Mouse (Mus musculus) liver, postnatal 0 days (tissue): ENCODE results near the gene Gm17428. TPM values are rescaled to one million over a fixed set of nuclear protein-coding genes. Genes with fewer than 3 reads are reported as not detected.

ENCODE experiments used
- ATAC-seq: fragments of 200-750 bp; cut with Nextera tagmentation; 2 replicates; pipeline ENCODE4 v1.8.0; 2017; ENCODE audit warnings: mild to moderate bottlenecking, moderate library complexity
- DNase-seq: peaks from one replicate; pipeline ENCODE4 v3.0.0-alpha.2; 2016
- H3K27ac ChIP-seq: fragments of 300-500 bp; sonication (generic); 2 replicates; pipeline ENCODE4 v1.5.1; 2014; ENCODE audit warnings: antibody characterized with exemption, moderate library complexity, mild to moderate bottlenecking, low read depth
- H3K27me3 ChIP-seq: fragments of 300-500 bp; sonication (generic); 2 replicates; pipeline ENCODE4 v1.6.1; 2014; ENCODE audit warnings: low read length, control low read depth, mixed read lengths; ENCODE audit not compliant: insufficient read depth
- H3K36me3 ChIP-seq: fragments of 300-500 bp; sonication (generic); replicated peaks from 2 replicates; pipeline ENCODE4 v1.6.1; 2014; ENCODE audit warnings: mild to moderate bottlenecking, control low read depth, low read length, moderate library complexity, mixed read lengths; ENCODE audit not compliant: insufficient read depth
- H3K4me1 ChIP-seq: fragments of 300-500 bp; sonication (generic); 2 replicates; pipeline ENCODE4 v1.6.1; 2014; ENCODE audit warnings: antibody characterized with exemption, mild to moderate bottlenecking, control low read depth; ENCODE audit not compliant: insufficient read depth
- H3K4me2 ChIP-seq: fragments of 300-500 bp; sonication (generic); 2 replicates; pipeline ENCODE4 v1.6.1; 2014; ENCODE audit warnings: low read depth, mild to moderate bottlenecking, low read length, moderate library complexity, mixed read lengths
- H3K4me3 ChIP-seq: fragments of 300-500 bp; sonication (generic); 2 replicates; pipeline ENCODE4 v1.5.1; 2014; ENCODE audit warnings: low read depth, low read length
- H3K9ac ChIP-seq: fragments of 300-500 bp; sonication (generic); replicated peaks from 2 replicates; pipeline ENCODE4 v1.6.1; 2014; ENCODE audit warnings: mild to moderate bottlenecking, moderate library complexity
- H3K9me3 ChIP-seq: fragments of 300-500 bp; sonication (generic); 2 replicates; pipeline ENCODE4 v1.6.1; 2016; ENCODE audit warnings: mild to moderate bottlenecking, control low read depth, low read length, mixed read lengths
- CTCF ChIP-seq: sonication (generic); IDR thresholded peaks from 2 replicates; pipeline ENCODE4 v1.5.1; 2016; ENCODE audit warnings: antibody characterized with exemption, low read depth
- EP300 ChIP-seq: IDR thresholded peaks from 2 replicates; pipeline ENCODE4 v1.6.1; 2016; ENCODE audit warnings: antibody characterized with exemption, low read depth, mild to moderate bottlenecking
- WGBS: fragments of 180-500 bp; shearing (Covaris S2); extraction: QIAGEN DNeasy Blood & Tissue Kit; methylation state at CpG from one replicate; pipeline ENCODE4 v1.1.7; 2014; ENCODE audit not compliant: insufficient replicate concordance; 5-methylcytosine and 5-hydroxymethylcytosine counted together
- polyA plus RNA-seq: library from polyadenylated mRNA; unstranded; fragments of >200 nt; fragmentation: Nextera tagmentation; extraction: Ambion mirVana; gene quantifications from 2 replicates; pipeline ENCODE4 v1.2.1, GENCODE M21; 2015

Gm17428 gene
- polyA plus RNA-seq, 1 experiment from 2014 or later: not detected

- H3K9me3 ChIP-seq: no peaks in the 10 kb centered on the region
- no peak overlapping the region for H3K27ac ChIP-seq
- 53% methylated on average over 7 of the region's 7 CpGs for WGBS
- ATAC-seq (no peak), DNase-seq (no peak)
- no peaks in the 10 kb centered on the region; the same call in 1 of the 2 replicates for H3K4me1 ChIP-seq
- H3K4me3 ChIP-seq: no peak overlapping the region
- H3K9ac ChIP-seq: no peak overlapping the region
- no peaks in the 10 kb centered on the region for H3K36me3 ChIP-seq
- no peak overlapping the region for H3K4me2 ChIP-seq
- H3K27me3 ChIP-seq: no peaks in the 10 kb centered on the region
- TF ChIP-seq EP300 (no peak), CTCF (no peak)
These were observed 26.0 kb downstream of the Gm17428 start for GRCm38 (mm10) chr14:55002687-55003120.

GRCm38 (mm10) chr14:55003878-55004855 lies 27.4 kb downstream of the Gm17428 start:
- H3K27ac ChIP-seq: no peak overlapping the region
- ATAC-seq: no peak
- DNase-seq: no peak
- H3K4me3 ChIP-seq: no peak overlapping the region
- no peaks in the 10 kb centered on the region for H3K9me3 ChIP-seq
- TF ChIP-seq EP300 (no peak), CTCF (no peak)
- no peaks in the 10 kb centered on the region; the same call in 1 of the 2 replicates for H3K4me1 ChIP-seq
- H3K4me2 ChIP-seq: no peak overlapping the region
- H3K27me3 ChIP-seq: no peaks in the 10 kb centered on the region
- H3K9ac ChIP-seq: no peak overlapping the region
- 57% methylated on average over 18 of the region's 18 CpGs for WGBS
- H3K36me3 ChIP-seq: no peaks in the 10 kb centered on the region

- ATAC-seq (no peak), DNase-seq (no peak)
- whole genome bisulfite sequencing: 66% methylated on average over 2 of the region's 2 CpGs
- Histone ChIP-seq H3K27ac (no peak overlapping the region), H3K9ac (no peak overlapping the region), H3K27me3 (no peaks in the 10 kb centered on the region), H3K4me3 (no peak overlapping the region), H3K4me1 (no peaks in the 10 kb centered on the region; the same call in 1 of the 2 replicates), H3K9me3 (no peaks in the 10 kb centered on the region), H3K4me2 (no peak overlapping the region), H3K36me3 (no peaks in the 10 kb centered on the region)
- no peak for TF ChIP-seq EP300
- TF ChIP-seq CTCF: no peak
These were observed 28.8 kb downstream of the Gm17428 start for GRCm38 (mm10) chr14:55005506-55005905.

GRCm38 (mm10) chr14:55005967-55006366 lies 29.2 kb downstream of the Gm17428 start:
- H3K27ac ChIP-seq: no peak overlapping the region
- 85% methylated on average over 8 of the region's 8 CpGs for WGBS
- H3K4me2 ChIP-seq: no peak overlapping the region
- H3K4me1 ChIP-seq: no peaks in the 10 kb centered on the region; the same call in 1 of the 2 replicates
- H3K9ac ChIP-seq: no peak overlapping the region
- no peaks in the 10 kb centered on the region for H3K27me3 ChIP-seq
- ATAC-seq (no peak), DNase-seq (no peak)
- H3K9me3 ChIP-seq: no peaks in the 10 kb centered on the region
- H3K36me3 ChIP-seq: no peaks in the 10 kb centered on the region
- no peak overlapping the region for H3K4me3 ChIP-seq
- no peak for TF ChIP-seq EP300
- TF ChIP-seq CTCF: no peak

DNA sequence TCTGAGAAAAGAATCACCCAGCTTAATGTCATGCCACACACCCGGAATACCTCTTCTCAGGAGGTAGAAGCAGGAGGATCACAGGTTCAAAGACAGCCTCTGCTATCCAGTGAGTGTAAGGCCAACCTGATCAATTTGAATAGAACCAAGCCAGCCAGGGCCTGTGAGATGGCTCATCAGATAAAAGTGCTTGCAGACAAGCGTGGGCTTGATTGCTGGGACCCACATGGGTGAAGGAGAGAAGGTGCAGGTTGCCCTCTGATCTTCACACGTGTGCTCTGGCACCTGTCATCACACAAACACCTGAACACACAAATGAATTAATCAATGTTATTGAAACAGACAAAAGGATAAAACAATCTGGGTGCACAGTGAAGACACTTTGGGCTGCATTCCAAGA lies 29.8 kb downstream of the Gm17428 start:
- Histone ChIP-seq H3K4me2 (no peak overlapping the region), H3K4me1 (no peaks in the 10 kb centered on the region; the same call in 1 of the 2 replicates), H3K9ac (no peak overlapping the region), H3K27me3 (no peaks in the 10 kb centered on the region), H3K27ac (no peak overlapping the region), H3K36me3 (no peaks in the 10 kb centered on the region), H3K4me3 (no peak overlapping the region), H3K9me3 (no peaks in the 10 kb centered on the region)
- WGBS: 62% methylated on average over 3 of the region's 3 CpGs
- ATAC-seq (no peak), DNase-seq (no peak)
- TF ChIP-seq EP300: no peak
- no peak for TF ChIP-seq CTCF

DNA sequence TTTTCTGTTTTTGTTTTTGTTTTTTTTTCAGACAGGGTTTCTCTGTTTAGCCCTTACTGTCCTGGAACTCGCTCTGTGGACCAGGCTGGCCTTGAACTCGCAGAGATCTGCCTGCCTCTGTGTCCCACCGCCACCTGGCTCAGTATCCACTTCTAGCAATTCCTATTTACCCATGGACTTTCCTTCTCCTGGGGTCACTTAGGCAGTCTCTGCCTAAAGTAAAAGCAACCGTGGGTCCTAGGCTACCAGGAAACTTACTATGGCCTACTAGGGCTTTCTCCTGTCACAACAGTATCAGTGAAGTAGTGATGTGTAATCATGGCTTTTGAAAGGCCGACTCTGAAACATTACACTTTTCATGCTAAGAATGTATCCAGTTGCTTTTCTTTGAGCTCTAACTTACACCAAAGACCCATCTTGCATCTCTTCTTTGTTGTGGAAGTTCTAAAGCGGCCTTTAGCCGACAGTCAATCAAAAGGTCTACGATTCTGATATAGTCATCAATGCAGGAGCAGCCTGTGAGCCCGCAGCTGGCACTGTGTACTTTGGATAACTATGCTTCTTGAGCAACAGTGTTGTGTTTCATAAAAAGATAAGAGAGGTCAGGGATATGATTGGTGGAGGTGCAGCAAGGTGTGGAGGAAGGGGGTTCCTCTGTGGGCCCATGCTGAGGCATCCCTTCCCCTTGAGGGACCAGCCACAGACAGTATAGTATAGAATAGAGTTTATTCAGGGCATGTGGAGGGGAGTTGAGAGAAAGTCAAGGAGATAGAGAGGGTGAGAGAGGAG lies 30.6 kb downstream of the Gm17428 start:
- DNase-seq (no peak), ATAC-seq (no peak)
- Histone ChIP-seq H3K4me2 (no peak overlapping the region), H3K4me1 (no peaks in the 10 kb centered on the region; the same call in 1 of the 2 replicates), H3K4me3 (no peak overlapping the region), H3K9me3 (no peaks in the 10 kb centered on the region), H3K9ac (no peak overlapping the region), H3K36me3 (no peaks in the 10 kb centered on the region), H3K27me3 (no peaks in the 10 kb centered on the region), H3K27ac (no peak overlapping the region)
- 73% methylated on average over 9 of the region's 9 CpGs for WGBS
- TF ChIP-seq EP300 (no peak), CTCF (no peak)
